In the genomic region with DNA sequence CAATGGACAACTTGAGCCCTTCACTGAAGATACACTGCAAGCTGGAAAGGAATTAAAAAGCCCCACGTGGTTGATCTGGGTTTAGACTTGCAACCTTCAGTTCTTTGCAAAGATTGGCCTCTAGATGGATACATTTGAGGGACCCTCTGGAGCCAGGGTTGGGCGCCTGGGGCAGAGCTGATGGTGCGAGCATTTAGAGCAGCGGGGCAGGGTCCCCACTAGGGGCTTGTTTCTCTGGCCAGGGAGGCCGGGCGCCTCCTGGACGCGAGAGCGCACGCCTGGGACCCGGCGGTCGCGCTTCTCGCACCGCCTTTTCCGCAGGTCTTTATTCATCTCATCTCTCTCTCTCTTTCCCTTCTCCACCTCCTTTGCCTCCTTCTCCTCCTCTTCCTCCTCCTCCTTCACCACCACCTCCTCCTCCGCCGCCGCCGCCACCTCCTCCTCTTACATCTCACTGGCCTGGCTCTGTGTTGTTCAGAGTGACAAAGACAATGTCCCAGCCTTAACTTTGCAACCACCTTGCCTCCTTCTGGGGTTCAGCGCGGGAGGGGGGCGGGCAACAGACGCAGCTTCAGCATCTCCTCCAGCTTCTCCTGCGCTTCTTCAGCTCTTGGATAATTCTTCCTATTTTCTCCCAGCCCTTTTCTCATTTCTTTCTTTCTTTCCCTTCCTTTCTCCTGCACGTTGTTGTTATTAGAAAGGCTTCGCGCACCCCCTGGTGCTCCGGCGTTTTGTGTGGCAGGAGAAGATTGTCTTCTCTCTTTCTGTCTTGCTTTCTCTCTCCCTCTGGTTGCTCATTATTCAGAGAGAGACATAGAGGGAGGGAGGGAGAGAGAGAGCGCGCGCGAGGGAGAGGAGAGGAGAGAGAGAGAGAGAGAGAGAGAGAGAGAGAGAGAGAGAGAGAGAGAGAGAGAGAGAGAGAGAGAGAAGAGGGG, we compare ENCODE assay signal across 8 mouse cellular contexts. TPM values are rescaled to one million over a fixed set of nuclear protein-coding genes. Genes with fewer than 3 reads are reported as not detected.
DNase-seq lines count a peak whose midpoint lies in the region; ATAC-seq and TF ChIP-seq lines count a peak whose summit lies in the region.

No protein-coding gene starts in this region.

- H3K4me1 ChIP-seq in spleen, adult 2 months (ENCODE audit: control insufficient read depth, insufficient read depth, insufficient read length), result no peaks in the 10 kb centered on the region
- peaks cover 11% of the 10 kb centered on the region; the same call in 1 of the 2 replicates for H3K4me1 ChIP-seq in kidney, embryonic 14.5 days (ENCODE audit: control insufficient read depth, insufficient read depth, low read length)
- H3K4me1 ChIP-seq in stomach, embryonic 14.5 days (ENCODE audit: control insufficient read depth, insufficient read depth, low read length), result peaks cover 3% of the 10 kb centered on the region; the same call in 1 of the 2 replicates

- TF ChIP-seq POLR2A in spleen, adult 2 months (IDR thresholded peaks at IDR 0.05; ENCODE audit: low read depth, low read length), result no peak

- H3K9me3 ChIP-seq in kidney, embryonic 14.5 days (ENCODE audit: control insufficient read depth, low read length), result no peaks in the 10 kb centered on the region
- no peaks in the 10 kb centered on the region for H3K9me3 ChIP-seq in stomach, embryonic 14.5 days (ENCODE audit: control insufficient read depth, low read depth, low read length)

- no peaks in the 10 kb centered on the region for H3K36me3 ChIP-seq in spleen, adult 2 months (ENCODE audit: control insufficient read depth, insufficient read depth, low read length)
- H3K36me3 ChIP-seq in kidney, embryonic 14.5 days (ENCODE audit: control insufficient read depth, insufficient read depth, low read length), result no peaks in the 10 kb centered on the region
- H3K36me3 ChIP-seq in stomach, embryonic 14.5 days (ENCODE audit: control insufficient read depth, insufficient read depth, low read length), result no peaks in the 10 kb centered on the region

- H3K27me3 ChIP-seq in spleen, adult 2 months (ENCODE audit: control insufficient read depth, insufficient read depth, low read length), result peaks cover 7% of the 10 kb centered on the region
- H3K27me3 ChIP-seq in kidney, embryonic 14.5 days (ENCODE audit: control insufficient read depth, insufficient read depth, low read length), result no peaks in the 10 kb centered on the region
- H3K27me3 ChIP-seq in stomach, embryonic 14.5 days (ENCODE audit: control insufficient read depth, insufficient read depth, low read length), result no peaks in the 10 kb centered on the region

- peak overlapping the region; percentile 81 for H3K4me2 ChIP-seq in kidney, embryonic 14.5 days (replicated peaks; ENCODE audit: low read depth, low read length)
- H3K4me2 ChIP-seq in stomach, embryonic 14.5 days (replicated peaks; ENCODE audit: low read depth, low read length), result peak overlapping the region; percentile 81

- H3K4me3 ChIP-seq in spleen, adult 2 months (ENCODE audit: extremely low read depth, insufficient read depth, insufficient read length), result peak overlapping the region; percentile 41
- H3K4me3 ChIP-seq in kidney, embryonic 14.5 days (ENCODE audit: low read length), result peak overlapping the region; percentile 83
- peak overlapping the region; percentile 76 for H3K4me3 ChIP-seq in stomach, embryonic 14.5 days (ENCODE audit: low read depth, low read length)

- DNase-seq in spleen, adult 2 months (ENCODE audit: low read depth in 1 of 2, low spot score in 2 of 2), result no peak
- no peak for DNase-seq in spleen, postnatal 4 days (ENCODE audit: low spot score in 2 of 2)
- peak; percentile 23 for DNase-seq in cerebellum, adult 9-11 months
- peak; percentile 33 to 49 for DNase-seq in frontal cortex, postnatal 10 days (ENCODE audit: low spot score in 2 of 2)
- peak; percentile 46 for DNase-seq in lung, postnatal 10 days
- no peak for DNase-seq in T-cell, adult 2 months (ENCODE audit: low spot score)

- TF ChIP-seq CTCF in spleen, adult 2 months (IDR thresholded peaks at IDR 0.05; ENCODE audit: extremely low read depth, insufficient read depth, insufficient read length, insufficient replicate concordance), result no peak

- WGBS in spleen, adult 2 months, result under 1% methylated on average over 34 of the region's 35 CpGs
- under 1% methylated on average over 31 of the region's 35 CpGs for WGBS in kidney, embryonic 14.5 days
- WGBS in stomach, embryonic 14.5 days, result 0% methylated on average over 32 of the region's 35 CpGs

- peak overlapping the region; percentile 86 for H3K9ac ChIP-seq in kidney, embryonic 14.5 days (ENCODE audit: low read depth, low read length)
- peak overlapping the region; percentile 84 for H3K9ac ChIP-seq in stomach, embryonic 14.5 days (replicated peaks; ENCODE audit: low read depth, low read length)

- ATAC-seq in kidney, embryonic 14.5 days (ENCODE audit: low FRiP score, low TSS enrichment), result peak; percentile 61
- peak; percentile 15; the same call in 1 of the 2 replicates for ATAC-seq in stomach, embryonic 14.5 days (ENCODE audit: insufficient number of reproducible peaks, insufficient read depth, low FRiP score, low read depth)

- peak overlapping the region; percentile 45 for H3K27ac ChIP-seq in spleen, adult 2 months (ENCODE audit: insufficient read depth, low read length)
- H3K27ac ChIP-seq in kidney, embryonic 14.5 days (ENCODE audit: low read depth, low read length), result peak overlapping the region; percentile 97
- peak overlapping the region; percentile 98 for H3K27ac ChIP-seq in stomach, embryonic 14.5 days (ENCODE audit: low read length)

RNA-seq across cellular contexts. Expression of gene Zfp462, which starts 2.5 kb away (rescaled TPM):
- polyA plus RNA-seq in spleen, adult 2 months (2012; rRNA removed), result 2.0 and 2.5 TPM in 2 replicates
- polyA plus RNA-seq in kidney, embryonic 14.5 days (2014; fragmentation: Nextera tagmentation; extraction: Ambion mirVana), result 6.2 and 10.0 TPM in 2 replicates
- 6.9 and 7.2 TPM in 2 replicates for polyA plus RNA-seq in stomach, embryonic 14.5 days (2014; fragmentation: Nextera tagmentation; extraction: Ambion mirVana)

Comparison
In these comparisons a context has a peak if more than half of its experiments do, and no peak if none do; other contexts are left out.
1. DNase-seq: peak in cerebellum, adult 9-11 months (single experiment), frontal cortex, postnatal 10 days (2 of 2) and lung, postnatal 10 days (single experiment); none in spleen, adult 2 months (0 of 2), spleen, postnatal 4 days (0 of 2) and T-cell, adult 2 months (single experiment).
2. H3K27ac ChIP-seq: peak in every context shown above with its lines; median percentile 98 in stomach, embryonic 14.5 days; 97 in kidney, embryonic 14.5 days; 45 in spleen, adult 2 months.
3. Peak in every context shown above with its lines, with median percentiles within 50 percentile points of each other: H3K4me3 ChIP-seq.